Mouse (Mus musculus) embryonic fibroblast, embryonic 13.5 days (primary cell): Measurements from ENCODE around the gene Cep128.

Experiments
- CTCF ChIP-seq: IDR thresholded peaks from 2 replicates; pipeline ENCODE4 v1.5.1; 2011; ENCODE audit warnings: mild to moderate bottlenecking, control low read depth, low read length, moderate library complexity, borderline replicate concordance; ENCODE audit not compliant: insufficient read depth
- POLR2A ChIP-seq: IDR thresholded peaks from 2 replicates; pipeline ENCODE4 v1.6.1; 2011; ENCODE audit warnings: low read depth, mild to moderate bottlenecking, control low read depth, low read length, moderate library complexity

DNA sequence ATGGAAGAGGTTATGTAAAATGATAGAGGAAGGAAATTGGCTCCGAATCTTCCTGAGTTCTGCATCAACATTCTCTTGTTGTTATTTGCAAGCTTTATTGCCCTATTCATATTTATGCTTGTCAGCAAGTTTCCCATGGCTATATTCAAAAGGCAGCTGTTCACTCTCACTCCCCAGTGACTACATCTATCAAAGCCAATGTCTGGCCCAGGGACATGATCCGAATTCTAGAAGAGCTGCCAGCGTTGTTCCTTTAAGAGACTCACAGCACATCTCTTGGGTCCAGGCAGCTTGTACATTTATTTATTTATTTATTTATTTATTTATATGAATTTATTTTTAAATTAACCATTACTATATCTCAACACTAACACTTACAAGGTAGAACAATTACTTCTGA, 235.1 kb downstream of the Cep128 start:
- TF ChIP-seq CTCF (no peak), POLR2A (no peak)
